Mouse (Mus musculus) heart, postnatal 14 days (tissue): ENCODE results near the gene Mageh1. TPM values are rescaled to one million over a fixed set of nuclear protein-coding genes. Genes with fewer than 3 reads are reported as not detected.
"Not testable (repeated sequence)": the region's sequence is repeated elsewhere in the genome, so short reads cannot be mapped to it uniquely, and the experiment has no call there.

Experiments
- DNase-seq, 2 experiments: peaks; one replicate each; pipeline ENCODE4 v3.0.0; 2021 to 2022
- intact Hi-C: fragments of 180-260 bp; cut with DNase I; formaldehyde crosslinking; loops from one replicate; pipeline ENCODE4 v1.15.1; 2025
- long read RNA-seq, 2 experiments: library from polyadenylated mRNA; stranded (forward); transcript quantifications; one replicate each; pipeline ENCODE4 v2.0.0; 2021
- total RNA-seq, 2 experiments: library from RNA; stranded (reverse); gene quantifications; 2 replicates each; pipeline ENCODE4 v1.2.3; 2021

The Mageh1 gene
- total RNA-seq: 10 to 100 TPM; 12.4 to 12.6 TPM
- long read RNA-seq, experiment 1, transcript Mageh1-201 (1 exons, 1,410 nt): major isoform, 5 of 6 reads
- long read RNA-seq, experiment 1, partial matches to known transcripts: 0 of 6 reads
- long read RNA-seq, experiment 1, other reads (novel, unspliced or antisense): 1 of 6 reads
- long read RNA-seq, experiment 2, partial matches to known transcripts: 0 of 4 reads
- long read RNA-seq, experiment 2, other reads (novel, unspliced or antisense): 0 of 4 reads

DNA sequence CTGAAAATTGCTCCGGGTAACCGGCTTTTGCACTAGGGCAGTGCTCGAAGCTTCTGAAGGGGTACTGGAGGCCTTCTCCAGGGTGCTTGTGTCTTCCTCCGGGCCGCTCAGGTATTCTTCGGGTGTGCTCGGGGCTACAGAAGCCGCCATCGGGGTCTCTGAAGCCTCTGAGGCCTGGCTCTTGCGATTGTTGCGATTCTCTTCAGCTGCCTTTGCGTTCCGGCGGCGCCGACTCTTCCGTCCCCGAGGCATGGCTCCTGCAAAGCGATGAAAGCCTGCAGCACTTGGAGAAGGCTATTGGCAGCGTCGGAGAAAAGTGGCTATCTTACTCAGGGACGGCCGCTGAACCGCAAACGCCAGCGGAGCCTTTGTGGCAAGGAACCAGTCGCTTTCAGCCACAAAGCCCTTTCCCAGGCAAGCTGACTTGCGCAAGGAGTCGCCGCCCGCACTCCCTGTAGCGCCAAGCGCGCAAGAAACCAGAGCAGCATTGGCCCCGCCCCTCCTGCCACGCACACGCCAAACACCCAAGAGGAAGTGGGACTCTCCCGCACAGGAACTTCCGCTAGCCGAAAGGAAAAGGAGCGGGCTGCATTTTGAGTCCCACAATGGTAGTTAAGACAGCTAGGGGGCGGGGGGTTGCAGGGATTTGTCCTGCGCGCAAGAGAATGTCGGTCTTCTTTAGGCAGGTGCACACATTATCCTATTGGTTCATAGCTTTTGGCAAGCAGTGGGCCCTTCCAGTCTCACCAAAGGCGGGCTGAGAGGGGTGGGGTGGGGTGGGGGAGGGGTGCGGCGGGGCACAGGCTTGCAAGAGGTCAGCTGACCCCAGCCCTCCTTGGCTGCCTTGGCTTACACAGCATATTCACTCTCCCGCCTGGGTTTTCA, at the start of gene Mageh1:
TSS of gene Mageh1 (minus strand) at position 489 of the 885 bp plus-strand sequence.
- intact Hi-C loops: loop anchor here (5.0 kb wide), 1 partner anchor 460 kb away; the partner anchor contains the start of gene Ubqln2

DNA sequence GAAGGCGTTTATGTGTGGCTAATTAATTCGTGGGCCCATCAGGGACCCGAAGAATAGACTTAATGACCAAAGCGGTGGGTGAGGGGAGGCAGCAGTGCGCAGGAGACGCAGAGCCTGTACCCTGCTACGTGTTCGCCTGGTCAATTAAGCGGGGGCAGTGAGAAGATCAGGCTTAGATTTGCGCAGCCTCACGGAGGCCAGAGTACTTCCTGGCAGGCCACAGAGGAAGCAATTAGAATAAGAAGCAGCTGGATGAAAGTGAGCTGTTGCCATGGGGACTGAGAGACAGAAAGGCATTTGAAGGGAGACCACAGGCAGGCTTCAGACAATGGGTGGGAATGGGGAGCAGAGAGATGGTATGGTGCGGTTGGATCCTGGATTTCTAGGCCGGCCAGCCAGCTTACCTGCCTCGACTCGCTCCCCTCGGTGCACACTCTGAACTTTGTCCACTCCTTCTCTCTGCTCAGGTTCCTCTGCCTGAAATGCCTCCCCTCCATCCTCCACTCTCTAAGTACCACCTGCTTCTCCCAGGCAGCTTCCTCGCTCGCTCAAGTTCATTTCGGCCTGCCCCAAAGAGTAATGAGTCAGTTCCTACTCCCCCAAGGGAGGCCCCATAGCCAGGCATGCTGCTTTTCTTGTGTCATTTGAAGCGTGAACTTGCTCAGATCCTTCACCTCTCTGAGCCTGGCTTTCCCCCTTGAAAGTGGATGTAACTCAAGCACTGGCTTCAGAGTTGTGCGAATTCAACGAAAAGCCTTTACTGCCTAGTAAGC, 783 bp upstream of the Mageh1 start:
- intact Hi-C loops: loop anchor here (5.0 kb wide), 1 partner anchor 459 kb away; the partner anchor contains the start of gene Ubqln2
- DNase-seq: not testable (repeated sequence)

More for the DNA sequence above, at the start of gene Mageh1:
- peak; percentile 72 to 74 for DNase-seq

DNA sequence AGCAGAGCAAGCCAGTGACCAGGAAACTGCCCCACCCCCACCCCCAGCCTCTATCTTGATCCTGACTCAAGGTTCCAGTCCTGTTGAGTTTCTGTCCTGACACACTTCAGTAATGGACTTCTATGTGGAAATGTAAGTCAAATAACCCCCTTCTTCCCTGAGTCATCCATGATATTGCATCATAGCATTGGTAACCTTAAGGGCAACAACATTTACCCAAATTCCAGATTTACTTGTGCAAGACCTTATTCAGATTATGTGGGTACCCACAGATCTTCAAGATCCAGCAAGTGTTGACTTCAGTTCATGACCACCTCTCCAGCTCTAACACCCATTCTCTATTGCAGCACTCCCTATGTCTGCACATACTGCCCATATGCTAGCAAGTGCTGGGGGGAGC, 5.8 kb downstream of the Mageh1 start:
- intact Hi-C loops, DNase-seq: not testable (repeated sequence)

DNA sequence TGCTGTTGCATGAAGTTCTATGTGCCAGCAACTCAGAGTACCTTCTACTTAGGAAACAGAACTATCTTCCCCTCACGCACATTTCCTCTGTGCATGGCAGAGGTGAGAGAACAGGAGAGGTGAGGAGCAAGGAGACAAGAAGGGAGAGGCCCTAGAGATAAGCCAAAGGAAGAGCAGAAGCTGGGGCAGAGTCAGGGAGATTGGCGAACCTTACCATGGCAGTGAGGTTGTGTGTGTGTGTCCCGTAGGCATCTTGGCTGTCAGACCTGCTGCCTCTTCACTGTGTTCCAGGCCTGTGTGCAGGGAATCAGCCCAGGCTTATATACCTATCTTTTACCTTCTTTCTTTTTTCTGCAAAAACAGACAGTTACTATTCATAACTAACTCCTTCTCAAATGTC, 11.7 kb downstream of the Mageh1 start:
- intact Hi-C loops, DNase-seq: not testable (repeated sequence)

DNA sequence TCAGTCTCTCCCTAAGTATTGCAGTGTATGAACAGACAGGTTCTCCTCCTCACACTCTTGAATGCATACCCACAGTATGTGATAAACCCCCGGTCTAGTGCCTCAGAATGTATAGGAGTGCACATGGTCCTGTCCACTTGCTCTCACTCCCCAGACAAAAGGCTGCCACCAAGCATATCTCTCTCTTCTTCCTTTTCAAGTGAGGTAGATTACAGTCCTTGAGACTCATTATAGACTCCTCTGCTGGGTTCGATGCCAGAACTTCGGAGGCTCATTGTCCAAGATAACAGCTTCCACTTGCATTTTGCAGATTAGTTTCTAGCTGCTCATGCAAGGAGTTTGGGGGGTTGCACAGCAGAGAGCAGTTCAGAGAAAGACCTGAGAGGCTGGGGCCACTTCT, 12.1 kb downstream of the Mageh1 start:
- DNase-seq, intact Hi-C loops: not testable (repeated sequence)

DNA sequence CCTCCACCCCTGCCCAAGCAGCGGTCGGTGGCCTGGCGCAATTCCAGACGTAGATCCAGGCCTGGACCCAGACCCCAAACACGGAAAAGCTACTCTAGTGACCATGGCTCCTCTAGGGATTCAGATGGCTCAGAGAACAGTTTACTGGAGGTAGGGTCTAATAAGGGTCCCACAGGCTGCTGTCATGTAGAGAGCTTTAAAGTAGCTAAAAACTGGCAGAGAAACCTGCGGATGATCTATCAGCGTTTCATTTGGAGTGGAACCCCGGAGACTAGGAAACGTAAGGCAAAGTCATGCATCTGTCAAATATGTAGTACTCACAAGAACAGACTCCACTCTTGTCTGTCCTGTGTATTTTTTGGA, 29.7 kb downstream of the Mageh1 start:
- intact Hi-C loops: no loop called here
- DNase-seq: no peak

DNA sequence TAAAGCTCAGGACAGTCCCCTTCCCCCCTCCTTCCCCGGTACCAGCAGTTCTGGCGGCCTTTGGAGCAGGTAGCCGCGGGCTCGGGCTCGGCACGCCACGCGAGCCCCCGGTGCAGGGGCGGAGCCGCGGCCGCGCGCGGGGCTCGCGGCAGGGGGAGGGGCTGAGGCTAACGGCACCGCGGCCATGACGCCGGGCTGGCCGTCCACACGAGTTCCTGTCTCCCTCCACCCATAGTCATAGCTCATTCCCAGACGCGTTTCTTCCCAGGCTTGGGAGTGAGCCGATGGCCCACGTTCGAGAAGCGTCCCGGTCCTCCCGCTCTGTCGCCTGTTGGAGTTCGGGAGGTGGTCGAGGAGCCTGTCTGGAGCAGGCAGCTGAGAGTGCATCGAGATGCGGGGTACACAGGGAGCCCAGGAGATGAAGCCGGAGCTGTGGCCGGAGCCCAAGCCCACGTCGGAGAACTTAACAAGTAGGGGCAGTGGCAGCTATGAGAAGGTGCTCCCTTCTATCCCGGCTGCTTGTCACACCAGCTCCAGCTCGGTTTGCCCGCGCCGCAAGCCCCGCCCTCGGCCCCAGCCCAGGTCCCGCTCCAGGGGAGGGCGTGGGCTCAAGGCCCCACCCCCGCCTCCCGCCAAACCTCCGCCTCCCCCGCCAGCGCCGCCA, 30.2 kb downstream of the Mageh1 start:
- intact Hi-C loops: no loop called here
- peak; percentile 42 to 55 for DNase-seq

DNA sequence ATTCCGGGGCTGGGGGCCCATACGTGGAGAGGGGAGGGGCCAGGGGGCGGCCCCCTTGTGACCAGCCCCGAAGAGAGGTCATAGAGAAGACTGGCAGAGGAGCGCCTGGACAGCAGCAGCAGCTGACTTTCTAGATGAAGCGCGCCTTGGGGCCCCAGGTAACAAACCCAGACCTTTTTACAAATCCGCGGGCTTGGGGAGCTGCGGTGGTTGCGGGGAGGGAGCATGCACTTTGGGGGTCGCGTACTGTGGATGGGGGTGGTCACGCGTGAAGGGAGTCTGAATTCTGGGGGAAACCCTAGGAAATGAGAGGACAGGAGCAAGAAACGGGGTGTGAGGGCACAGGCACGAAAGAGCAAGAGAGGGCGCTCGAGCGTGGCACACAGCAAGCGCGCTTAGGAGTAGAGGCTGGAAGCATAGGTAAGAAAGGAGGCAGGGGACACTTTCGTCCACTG, 31.0 kb downstream of the Mageh1 start, which contains the start of gene Usp51:
TSS of gene Usp51 (plus strand) at position 83 of the 455 bp plus-strand sequence.
- DNase-seq: peak; percentile 8 to 12
- intact Hi-C loops: no loop called here

DNA sequence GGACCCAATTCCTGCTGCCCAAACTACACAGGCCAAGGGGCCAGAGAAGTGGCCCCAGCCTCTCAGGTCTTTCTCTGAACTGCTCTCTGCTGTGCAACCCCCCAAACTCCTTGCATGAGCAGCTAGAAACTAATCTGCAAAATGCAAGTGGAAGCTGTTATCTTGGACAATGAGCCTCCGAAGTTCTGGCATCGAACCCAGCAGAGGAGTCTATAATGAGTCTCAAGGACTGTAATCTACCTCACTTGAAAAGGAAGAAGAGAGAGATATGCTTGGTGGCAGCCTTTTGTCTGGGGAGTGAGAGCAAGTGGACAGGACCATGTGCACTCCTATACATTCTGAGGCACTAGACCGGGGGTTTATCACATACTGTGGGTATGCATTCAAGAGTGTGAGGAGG, 41.3 kb downstream of the Mageh1 start:
- intact Hi-C loops, DNase-seq: not testable (repeated sequence)

DNA sequence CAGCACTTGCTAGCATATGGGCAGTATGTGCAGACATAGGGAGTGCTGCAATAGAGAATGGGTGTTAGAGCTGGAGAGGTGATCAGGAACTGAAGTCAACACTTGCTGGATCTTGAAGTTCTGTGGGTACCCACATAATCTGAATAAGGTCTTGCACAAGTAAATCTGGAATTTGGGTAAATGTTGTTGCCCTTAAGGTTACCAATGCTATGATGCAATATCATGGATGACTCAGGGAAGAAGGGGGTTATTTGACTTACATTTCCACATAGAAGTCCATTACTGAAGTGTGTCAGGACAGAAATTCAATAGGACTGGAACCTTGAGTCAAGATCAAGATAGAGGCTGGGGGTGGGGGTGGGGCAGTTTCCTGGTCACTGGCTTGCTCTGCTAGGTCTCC, 47.5 kb downstream of the Mageh1 start:
- DNase-seq, intact Hi-C loops: not testable (repeated sequence)

Other genes starting within 250 kb of the Mageh1 start
- gene Usp51, start 31.1 kb downstream of the Mageh1 start, total RNA-seq: not detected
- gene Foxr2, start 81.2 kb upstream of the Mageh1 start, total RNA-seq: not detected
- gene Rragb, start 102.4 kb upstream of the Mageh1 start, total RNA-seq: 1 to 10 TPM; 1.6 to 1.9 TPM
- gene Klf8, start 199.9 kb upstream of the Mageh1 start, total RNA-seq: under 1 TPM; 0.26 to 0.39 TPM